In genomic region chr7:143437231-143437893, GRCm38 (mm10) we compare ENCODE assay signal across 10 mouse cellular contexts. TPM values are rescaled to one million over a fixed set of nuclear protein-coding genes. Genes with fewer than 3 reads are reported as not detected.
DNase-seq lines count a peak whose midpoint lies in the region; ATAC-seq and TF ChIP-seq lines count a peak whose summit lies in the region.
"Had no signal": no experiment of that assay in that cellular context is flagged by ENCODE, and none has a peak within 500 bp of the region (broad histone marks: within the 10 kb centered on the region; RNA-seq: fewer than 3 reads in every experiment).

No protein-coding gene starts in this region.

- no peak for DNase-seq in heart, postnatal 36 days
- DNase-seq in left cerebral cortex, adult 9 months (ENCODE audit: low spot score in 2 of 2), result no peak
- no peak for DNase-seq in cerebellum, adult 9-10 months
- DNase-seq in gastrocnemius, adult 8-10 months (ENCODE audit: low spot score in 2 of 2), result no peak

- no peaks in the 10 kb centered on the region for H3K9me3 ChIP-seq in heart, embryonic 16.5 days (replicated peaks; ENCODE audit: control insufficient read depth, low read length)
- H3K9me3 ChIP-seq in embryonic facial prominence, embryonic 13.5 days, result no peaks in the 10 kb centered on the region
- no peaks in the 10 kb centered on the region for H3K9me3 ChIP-seq in intestine, postnatal 0 days (ENCODE audit: control insufficient read depth)
- H3K9me3 ChIP-seq in midbrain, embryonic 16.5 days (replicated peaks; ENCODE audit: control insufficient read depth, low read length, poor library complexity, severe bottlenecking), result no peaks in the 10 kb centered on the region

- peak overlapping the region; percentile 74 for H3K9ac ChIP-seq in heart, embryonic 16.5 days (ENCODE audit: low read length)
- H3K9ac ChIP-seq in embryonic facial prominence, embryonic 13.5 days, result peak overlapping the region; percentile 79
- peak overlapping the region; percentile 51 for H3K9ac ChIP-seq in intestine, postnatal 0 days (ENCODE audit: low read depth, low read length)
- H3K9ac ChIP-seq in midbrain, embryonic 16.5 days (ENCODE audit: low read depth, low read length), result peak overlapping the region; percentile 78

- H3K4me1 ChIP-seq in heart, embryonic 16.5 days (ENCODE audit: control insufficient read depth, insufficient read depth, low read length), result peaks cover 3% of the 10 kb centered on the region; the same call in 1 of the 2 replicates
- peaks cover 24% of the 10 kb centered on the region for H3K4me1 ChIP-seq in embryonic facial prominence, embryonic 13.5 days
- H3K4me1 ChIP-seq in intestine, postnatal 0 days (replicated peaks; ENCODE audit: control insufficient read depth, insufficient read depth, low read length), result no peaks in the 10 kb centered on the region
- peaks cover 8% of the 10 kb centered on the region for H3K4me1 ChIP-seq in midbrain, embryonic 16.5 days (ENCODE audit: control insufficient read depth, insufficient read depth, low read length)

- no peak for TF ChIP-seq CTCF in intestine, postnatal 0 days (IDR thresholded peaks at IDR 0.05; ENCODE audit: low read depth)

- peak overlapping the region; percentile 58 for H3K4me3 ChIP-seq in heart, embryonic 16.5 days (ENCODE audit: low read length)
- H3K4me3 ChIP-seq in embryonic facial prominence, embryonic 13.5 days, result peak overlapping the region; percentile 51
- H3K4me3 ChIP-seq in intestine, postnatal 0 days (ENCODE audit: low read depth, low read length), result peak overlapping the region; percentile 50
- peak overlapping the region; percentile 48 for H3K4me3 ChIP-seq in midbrain, embryonic 16.5 days (ENCODE audit: low read depth, low read length)

- no peaks in the 10 kb centered on the region for H3K27me3 ChIP-seq in heart, embryonic 16.5 days (ENCODE audit: control insufficient read depth, insufficient read depth, low read length)
- peaks cover 11% of the 10 kb centered on the region for H3K27me3 ChIP-seq in embryonic facial prominence, embryonic 13.5 days
- peaks cover 10% of the 10 kb centered on the region; the same call in 1 of the 2 replicates for H3K27me3 ChIP-seq in intestine, postnatal 0 days (replicated peaks; ENCODE audit: control insufficient read depth, insufficient read depth, low read length)
- H3K27me3 ChIP-seq in midbrain, embryonic 16.5 days (ENCODE audit: control insufficient read depth, insufficient read depth, low read depth, low read length), result no peaks in the 10 kb centered on the region

- H3K4me2 ChIP-seq in heart, embryonic 16.5 days (ENCODE audit: low read depth, low read length), result peak overlapping the region; percentile 87
- peak overlapping the region; percentile 90 for H3K4me2 ChIP-seq in embryonic facial prominence, embryonic 13.5 days
- H3K4me2 ChIP-seq in intestine, postnatal 0 days (replicated peaks; ENCODE audit: low read depth), result peak overlapping the region; percentile 84
- H3K4me2 ChIP-seq in midbrain, embryonic 16.5 days (ENCODE audit: low read length), result peak overlapping the region; percentile 93

- 22% methylated on average over 18 of the region's 18 CpGs for WGBS in heart, embryonic 16.5 days
- WGBS in embryonic facial prominence, embryonic 13.5 days, result 19% methylated on average over 18 of the region's 18 CpGs
- WGBS in intestine, postnatal 0 days, result 30% methylated on average over 17 of the region's 18 CpGs
- 17% methylated on average over 16 of the region's 18 CpGs for WGBS in midbrain, embryonic 16.5 days

- no peak for ATAC-seq in heart, embryonic 16.5 days (replicated peaks; ENCODE audit: extremely low read depth, insufficient read depth, low FRiP score)
- ATAC-seq in embryonic facial prominence, embryonic 13.5 days (ENCODE audit: insufficient number of reproducible peaks, insufficient read depth, low FRiP score, low TSS enrichment, low read depth), result no peak; the same call in 1 of the 2 replicates
- 0 out of 2 replicates have a peak, but pooled peaks have one; percentile 22 for ATAC-seq in intestine, postnatal 0 days
- peak; percentile 49 for ATAC-seq in midbrain, embryonic 16.5 days

- H3K27ac ChIP-seq in heart, embryonic 16.5 days (ENCODE audit: low read length), result no peak overlapping the region
- peak overlapping the region; percentile 28; the same call in 1 of the 2 replicates for H3K27ac ChIP-seq in embryonic facial prominence, embryonic 13.5 days
- no peak overlapping the region for H3K27ac ChIP-seq in intestine, postnatal 0 days (ENCODE audit: low read depth, low read length)
- H3K27ac ChIP-seq in midbrain, embryonic 16.5 days (ENCODE audit: low read length), result peak overlapping the region; percentile 33

- no peaks in the 10 kb centered on the region for H3K36me3 ChIP-seq in heart, embryonic 16.5 days (ENCODE audit: control insufficient read depth, insufficient read depth)
- H3K36me3 ChIP-seq in embryonic facial prominence, embryonic 13.5 days, result no peaks in the 10 kb centered on the region
- no peaks in the 10 kb centered on the region for H3K36me3 ChIP-seq in intestine, postnatal 0 days (ENCODE audit: control insufficient read depth, insufficient read depth)
- no peaks in the 10 kb centered on the region for H3K36me3 ChIP-seq in midbrain, embryonic 16.5 days (ENCODE audit: control insufficient read depth, insufficient read depth, low read length)

- intact Hi-C loops in heart, postnatal 36 days (cut with DNase I), result no loop called here

RNA-seq across cellular contexts. Expression of gene Cdkn1c, which starts 23.5 kb away (rescaled TPM):
- 285 and 286 TPM in 2 replicates for polyA plus RNA-seq in heart, embryonic 16.5 days (2015; fragmentation: Nextera tagmentation; extraction: Ambion mirVana)
- 10 to 100 TPM; 30.8 to 44.2 TPM for total RNA-seq in heart, postnatal 36 days (2021)
- 873 and 944 TPM in 2 replicates for polyA plus RNA-seq in embryonic facial prominence, embryonic 13.5 days (2015; fragmentation: Nextera tagmentation; extraction: Ambion mirVana)
- polyA plus RNA-seq in intestine, postnatal 0 days (2015; fragmentation: Nextera tagmentation; extraction: Ambion mirVana), result 542 and 615 TPM in 2 replicates
- polyA plus RNA-seq in midbrain, embryonic 16.5 days (2015; fragmentation: Nextera tagmentation; extraction: Ambion mirVana), result 171 and 184 TPM in 2 replicates
- total RNA-seq in gastrocnemius, adult 8-10 months (2022), result 10 to 100 TPM; 14.9 to 27.6 (median 22.9) TPM
- total RNA-seq: CH12.LX had no signal

RNA-seq across cellular contexts. Expression of gene Slc22a18, which starts 36.2 kb away (rescaled TPM):
- polyA plus RNA-seq in heart, embryonic 16.5 days (2015; fragmentation: Nextera tagmentation; extraction: Ambion mirVana), result 0.66 and 1.0 TPM in 2 replicates
- total RNA-seq in heart, postnatal 36 days (2021), result under 1 TPM; 0.33 to 0.54 TPM
- polyA plus RNA-seq in embryonic facial prominence, embryonic 13.5 days (2015; fragmentation: Nextera tagmentation; extraction: Ambion mirVana), result 2.5 and 3.0 TPM in 2 replicates
- polyA plus RNA-seq in intestine, postnatal 0 days (2015; fragmentation: Nextera tagmentation; extraction: Ambion mirVana), result 21.6 and 25.0 TPM in 2 replicates
- polyA plus RNA-seq in midbrain, embryonic 16.5 days (2015; fragmentation: Nextera tagmentation; extraction: Ambion mirVana), result 0.55 and 1.1 TPM in 2 replicates
- under 1 TPM in 2 of 4 experiments, not detected in 2; 0.32 to 0.56 TPM for total RNA-seq in gastrocnemius, adult 8-10 months (2022)
- total RNA-seq: monocyte, adult 5-6 weeks had no signal

Comparison
In these comparisons a context has a peak if more than half of its experiments do, and no peak if none do; other contexts are left out.
1. ATAC-seq: peak in intestine, postnatal 0 days (single experiment) and midbrain, embryonic 16.5 days (single experiment); none in heart, embryonic 16.5 days (single experiment) and embryonic facial prominence, embryonic 13.5 days (single experiment).
2. H3K27ac ChIP-seq: peak in embryonic facial prominence, embryonic 13.5 days (single experiment) and midbrain, embryonic 16.5 days (single experiment); none in heart, embryonic 16.5 days (single experiment) and intestine, postnatal 0 days (single experiment).
3. Peak in every context shown above with its lines, with median percentiles within 50 percentile points of each other: H3K4me2 ChIP-seq, H3K4me3 ChIP-seq and H3K9ac ChIP-seq.